In the genomic region with DNA sequence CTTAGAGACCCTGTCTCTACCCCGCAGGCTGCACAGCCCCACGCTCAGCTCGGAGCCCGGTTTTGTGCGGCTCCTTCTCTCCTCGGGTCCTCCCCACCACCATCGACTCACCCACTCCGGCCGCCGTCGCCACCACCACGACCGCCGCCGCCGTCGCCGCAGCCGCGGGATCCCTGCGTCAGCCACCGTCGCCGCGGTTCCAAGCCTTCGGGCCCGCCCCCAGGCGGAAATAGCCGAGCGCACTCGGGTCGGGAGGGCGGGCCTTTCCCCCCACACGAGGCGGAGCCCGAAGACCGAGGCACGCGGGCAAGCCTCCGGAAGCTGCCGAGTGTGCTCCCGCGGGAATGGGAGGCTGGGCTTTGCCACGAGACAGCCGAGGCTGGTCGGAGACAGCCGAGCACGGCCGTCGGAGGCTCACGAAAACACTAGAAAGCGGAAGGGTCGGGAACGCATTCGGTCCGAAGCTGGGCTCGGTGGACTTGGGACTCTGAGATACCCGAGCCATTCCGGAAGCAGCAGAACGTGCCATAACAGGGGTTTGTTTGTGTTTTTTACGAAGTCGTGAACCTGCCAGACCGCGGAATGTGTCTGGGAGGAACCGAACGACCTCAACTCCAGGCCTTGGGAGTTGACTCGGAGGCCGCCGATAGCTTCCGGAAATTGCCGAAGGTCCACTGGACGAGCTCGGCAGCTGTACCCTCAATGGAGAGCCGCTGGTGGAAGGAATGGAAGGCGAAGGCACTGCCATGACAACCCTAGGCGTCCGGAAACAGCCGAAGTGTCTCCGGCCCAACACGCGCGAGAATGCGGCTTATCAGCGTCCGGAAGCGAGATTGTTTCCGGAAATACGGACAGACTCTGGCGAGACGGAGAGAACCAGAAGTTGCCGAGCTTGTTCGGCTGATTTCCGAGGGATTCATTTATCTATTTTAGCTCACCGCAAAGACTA, we compare ENCODE assay signal across 8 mouse cellular contexts. TPM values are rescaled to one million over a fixed set of nuclear protein-coding genes. Genes with fewer than 3 reads are reported as not detected.
A peak's percentile ranks its signal among the peaks of the same experiment; 100 is the strongest.
DNase-seq lines count a peak whose midpoint lies in the region; ATAC-seq and TF ChIP-seq lines count a peak whose summit lies in the region.

TSS of gene Pik3r2 (minus strand) at position 218 of the 949 bp plus-strand sequence.

- H3K27me3 ChIP-seq in CH12.LX (replicated peaks): no peaks in the 10 kb centered on the region
- H3K27me3 ChIP-seq in forebrain, embryonic 12.5 days: no peaks in the 10 kb centered on the region
- no peaks in the 10 kb centered on the region for H3K27me3 ChIP-seq in heart, postnatal 0 days (ENCODE audit: control insufficient read depth, insufficient read depth, low read length)
- no peaks in the 10 kb centered on the region for H3K27me3 ChIP-seq in liver, embryonic 16.5 days (ENCODE audit: control insufficient read depth, insufficient read depth, low read depth, low read length)
- H3K27me3 ChIP-seq in neural tube, embryonic 13.5 days: no peaks in the 10 kb centered on the region
- no peaks in the 10 kb centered on the region for H3K27me3 ChIP-seq in testis, adult 2 months (ENCODE audit: control insufficient read depth, insufficient read depth, low read length)

- peak; percentile 83 for TF ChIP-seq POLR2A in CH12.LX (IDR thresholded peaks at IDR 0.05; ENCODE audit: low read depth, low read length)
- peak; percentile 88 for TF ChIP-seq POLR2A in testis, adult 2 months (IDR thresholded peaks at IDR 0.05; ENCODE audit: control insufficient read depth, low read depth, low read length)

- no peak for TF ChIP-seq CTCF in CH12.LX (conservative IDR thresholded peaks at IDR 0.05 in 1 of 2, IDR thresholded peaks at IDR 0.05 in 1 of 2; ENCODE audit: low read depth in 2 of 2, low read length in 2 of 2)
- TF ChIP-seq CTCF in heart, postnatal 0 days (IDR thresholded peaks at IDR 0.05; ENCODE audit: low read depth): 0 out of 2 replicates have a peak, but pooled peaks have one; percentile 16
- no peak for TF ChIP-seq CTCF in testis, adult 2 months (IDR thresholded peaks at IDR 0.05; ENCODE audit: control insufficient read depth, insufficient read depth, insufficient replicate concordance, low read depth, low read length)

- H3K9ac ChIP-seq in CH12.LX (ENCODE audit: insufficient read depth, low read depth): peak within 1 kb of the TSS; percentile 86
- peak within 1 kb of the TSS; percentile 96 for H3K9ac ChIP-seq in forebrain, embryonic 12.5 days
- peak within 1 kb of the TSS; percentile 95 for H3K9ac ChIP-seq in heart, postnatal 0 days (replicated peaks; ENCODE audit: low read depth, low read length)
- H3K9ac ChIP-seq in liver, embryonic 16.5 days (ENCODE audit: low read depth, low read length): peak within 1 kb of the TSS; percentile 91
- H3K9ac ChIP-seq in neural tube, embryonic 13.5 days: peak within 1 kb of the TSS; percentile 94

- peaks cover 45 to 55% of the 10 kb centered on the region in 2 experiments for H3K4me1 ChIP-seq in CH12.LX (ENCODE audit: control insufficient read depth in 1 of 2, insufficient read depth in 2 of 2)
- H3K4me1 ChIP-seq in forebrain, embryonic 12.5 days: peaks cover 43% of the 10 kb centered on the region
- peaks cover 26% of the 10 kb centered on the region for H3K4me1 ChIP-seq in heart, postnatal 0 days (ENCODE audit: control insufficient read depth, insufficient read depth)
- H3K4me1 ChIP-seq in liver, embryonic 16.5 days (ENCODE audit: control insufficient read depth, low read depth, low read length): peaks cover 42% of the 10 kb centered on the region
- H3K4me1 ChIP-seq in neural tube, embryonic 13.5 days (replicated peaks): peaks cover 49% of the 10 kb centered on the region
- peaks cover 9% of the 10 kb centered on the region for H3K4me1 ChIP-seq in testis, adult 2 months (ENCODE audit: control insufficient read depth, insufficient read depth, low read length)

- under 1% methylated on average over 94 of the region's 94 CpGs for WGBS in forebrain, embryonic 12.5 days
- WGBS in heart, postnatal 0 days: under 1% methylated on average over 90 of the region's 94 CpGs
- under 1% methylated on average over 93 of the region's 94 CpGs for WGBS in liver, embryonic 16.5 days (ENCODE audit: insufficient replicate concordance)
- under 1% methylated on average over 94 of the region's 94 CpGs for WGBS in neural tube, embryonic 13.5 days

- peak within 1 kb of the TSS; percentile 97 for H3K27ac ChIP-seq in CH12.LX (ENCODE audit: insufficient read depth, low read depth)
- peak within 1 kb of the TSS; percentile 98 for H3K27ac ChIP-seq in forebrain, embryonic 12.5 days
- H3K27ac ChIP-seq in heart, postnatal 0 days (ENCODE audit: low read depth): peak within 1 kb of the TSS; percentile 98
- H3K27ac ChIP-seq in liver, embryonic 16.5 days (ENCODE audit: low read length): peak within 1 kb of the TSS; percentile 98
- H3K27ac ChIP-seq in neural tube, embryonic 13.5 days (replicated peaks): peak within 1 kb of the TSS; percentile 97
- H3K27ac ChIP-seq in testis, adult 2 months (ENCODE audit: control insufficient read depth, insufficient read depth, low read depth, low read length): peak within 1 kb of the TSS; percentile 93

- DNase-seq in CH12.LX (ENCODE audit: extremely low read depth): peak; percentile 97
- peak; percentile 94 for DNase-seq in c-Kit-positive CD71-positive TER-119-negative erythroid progenitor cells, embryonic 14.5 days (ENCODE audit: low read depth)
- peak; percentile 98 for DNase-seq in heart, postnatal 0 days (ENCODE audit: low spot score)
- DNase-seq in kidney, postnatal 4 days: peak; percentile 99

- in situ Hi-C loops in CH12.LX (cut with MboI; ENCODE audit: low pct_ligation_motif_present, low pct_unique_long_range_greater_than_20kb, low sequenced_read_pairs): no loop called here

- no peak for TF ChIP-seq RAD21 in CH12.LX (IDR thresholded peaks at IDR 0.05; ENCODE audit: low read depth, low read length)

- dilution Hi-C loops in CH12.LX (cut with MboI; ENCODE audit: extremely low pct_ligation_motif_present, extremely low pct_unique_long_range_greater_than_20kb, low sequenced_read_pairs): no loop called here

- H3K36me3 ChIP-seq in CH12.LX (replicated peaks in 1 of 2; ENCODE audit: control insufficient read depth in 1 of 2, insufficient read depth in 1 of 2, low read length in 1 of 2): peaks cover 40 to 66% of the 10 kb centered on the region in 2 experiments
- H3K36me3 ChIP-seq in forebrain, embryonic 12.5 days (replicated peaks): peaks cover 63% of the 10 kb centered on the region
- H3K36me3 ChIP-seq in heart, postnatal 0 days (replicated peaks; ENCODE audit: control insufficient read depth, insufficient read depth, low read length): peaks cover 15% of the 10 kb centered on the region
- peaks cover 20% of the 10 kb centered on the region for H3K36me3 ChIP-seq in liver, embryonic 16.5 days (ENCODE audit: control insufficient read depth, insufficient read depth)
- H3K36me3 ChIP-seq in neural tube, embryonic 13.5 days: peaks cover 66% of the 10 kb centered on the region
- no peaks in the 10 kb centered on the region for H3K36me3 ChIP-seq in testis, adult 2 months (ENCODE audit: control insufficient read depth, insufficient read depth, low read length)

- peaks cover 7% of the 10 kb centered on the region; the same call in 1 of the 2 replicates for H3K79me2 ChIP-seq in CH12.LX (replicated peaks; ENCODE audit: control insufficient read depth, extremely low read depth, insufficient read depth, poor library complexity, severe bottlenecking)

- H3K9me3 ChIP-seq in CH12.LX (replicated peaks; ENCODE audit: low read length): no peaks in the 10 kb centered on the region
- H3K9me3 ChIP-seq in forebrain, embryonic 12.5 days: no peaks in the 10 kb centered on the region
- H3K9me3 ChIP-seq in heart, postnatal 0 days (replicated peaks; ENCODE audit: control insufficient read depth, low read length): no peaks in the 10 kb centered on the region
- no peaks in the 10 kb centered on the region for H3K9me3 ChIP-seq in liver, embryonic 16.5 days (replicated peaks; ENCODE audit: control insufficient read depth, low read length)
- no peaks in the 10 kb centered on the region for H3K9me3 ChIP-seq in neural tube, embryonic 13.5 days

- ATAC-seq in forebrain, embryonic 12.5 days (ENCODE audit: low FRiP score): peak; percentile 93
- peak; percentile 92 for ATAC-seq in heart, postnatal 0 days (ENCODE audit: insufficient read depth, low read depth)
- peak; percentile 87 for ATAC-seq in liver, embryonic 16.5 days (ENCODE audit: low read depth)
- peak; percentile 93 for ATAC-seq in neural tube, embryonic 13.5 days (ENCODE audit: low read depth)

- peak within 1 kb of the TSS; percentile 88 for H3K4me2 ChIP-seq in CH12.LX (ENCODE audit: insufficient read depth, low read depth, poor library complexity, severe bottlenecking)
- peak within 1 kb of the TSS; percentile 84 for H3K4me2 ChIP-seq in forebrain, embryonic 12.5 days
- peak within 1 kb of the TSS; percentile 100 for H3K4me2 ChIP-seq in heart, postnatal 0 days (ENCODE audit: low read depth, low read length)
- peak within 1 kb of the TSS; percentile 97 for H3K4me2 ChIP-seq in liver, embryonic 16.5 days (ENCODE audit: low read depth, low read length)
- H3K4me2 ChIP-seq in neural tube, embryonic 13.5 days: peak within 1 kb of the TSS; percentile 93

- TF ChIP-seq EP300 in CH12.LX (IDR thresholded peaks at IDR 0.05; ENCODE audit: low read length): no peak
- peak; percentile 91 for TF ChIP-seq EP300 in heart, postnatal 0 days (IDR thresholded peaks at IDR 0.05; ENCODE audit: low read depth)

- peak within 1 kb of the TSS; percentile 84 to 93 (median 92) for H3K4me3 ChIP-seq in CH12.LX (replicated peaks in 1 of 3; ENCODE audit: low read depth in 2 of 3, low read length in 2 of 3, poor library complexity in 1 of 3)
- peak within 1 kb of the TSS; percentile 84 for H3K4me3 ChIP-seq in forebrain, embryonic 12.5 days (replicated peaks)
- peak within 1 kb of the TSS; percentile 86 for H3K4me3 ChIP-seq in heart, postnatal 0 days (ENCODE audit: low read depth, low read length)
- peak within 1 kb of the TSS; percentile 73 for H3K4me3 ChIP-seq in liver, embryonic 16.5 days (ENCODE audit: low read depth, low read length)
- peak within 1 kb of the TSS; percentile 85 for H3K4me3 ChIP-seq in neural tube, embryonic 13.5 days
- H3K4me3 ChIP-seq in testis, adult 2 months (ENCODE audit: control insufficient read depth, low read depth, low read length): peak within 1 kb of the TSS; percentile 90

TF ChIP-seq in CH12.LX, 34 proteins besides CTCF, POLR2A, EP300 and RAD21 (continues in another document):
- TF ChIP-seq MAX (IDR thresholded peaks at IDR 0.05; ENCODE audit: low read length) (peak; percentile 62), MAZ (IDR thresholded peaks at IDR 0.05; ENCODE audit: low read depth, low read length) (no peak)

RNA-seq across cellular contexts. Expression of gene Pik3r2, which starts in this region (rescaled TPM):
- total RNA-seq in CH12.LX (2012; rRNA removed): 37.4 and 45.9 TPM in 2 replicates
- 12.4 and 13.8 TPM in 2 replicates for total RNA-seq in CH12.LX (2014; rRNA removed)
- polyA plus RNA-seq in CH12.LX (2012; ENCODE audit: insufficient read length, low read depth): 16.3 and 25.8 TPM in 2 replicates
- polyA plus RNA-seq in forebrain, embryonic 12.5 days (2016; fragmentation: Nextera tagmentation; extraction: Ambion mirVana): 72.7 and 79.1 TPM in 2 replicates
- 36.6 and 39.3 TPM in 2 replicates for total RNA-seq in heart, postnatal 0 days (2014; rRNA removed; ENCODE audit: low replicate concordance)
- 30.2 and 32.5 TPM in 2 replicates for polyA plus RNA-seq in heart, postnatal 0 days (2015; fragmentation: Nextera tagmentation; extraction: Ambion mirVana)
- polyA plus RNA-seq in liver, embryonic 16.5 days (2015; fragmentation: Nextera tagmentation; extraction: Ambion mirVana): 12.2 and 13.9 TPM in 2 replicates
- polyA plus RNA-seq in neural tube, embryonic 13.5 days (2015; fragmentation: Nextera tagmentation; extraction: Ambion mirVana): 88.9 and 93.7 TPM in 2 replicates
- polyA plus RNA-seq in testis, adult 2 months (2012; rRNA removed): 25.1 and 30.8 TPM in 2 replicates

Comparison
In these comparisons a context has a peak if more than half of its experiments do, and no peak if none do; other contexts are left out.
1. Peak in every context shown above with its lines: DNase-seq, ATAC-seq, H3K4me3 ChIP-seq and H3K27ac ChIP-seq.